Mouse (Mus musculus): ENCODE results near the gene Glrx3. TPM values are rescaled to one million over a fixed set of nuclear protein-coding genes. Genes with fewer than 3 reads are reported as not detected.

Gene Glrx3
- polyA plus RNA-seq, 1 experiment from 2014 or later = 257 TPM

GRCm38 (mm10) chr7:137492307-137492973, 55.0 kb downstream of the Glrx3 start:
- no peak overlapping the region for H3K9ac ChIP-seq
- H3K27ac ChIP-seq (ENCODE audit: low read depth) = no peak overlapping the region
- no peaks in the 10 kb centered on the region for H3K9me3 ChIP-seq (ENCODE audit: low read depth, low read length)
- no peaks in the 10 kb centered on the region for H3K36me3 ChIP-seq (ENCODE audit: insufficient read depth)
- WGBS = 63% methylated on average over 8 of the region's 8 CpGs
- TF ChIP-seq CTCF (IDR thresholded peaks at IDR 0.05; ENCODE audit: low read depth) = no peak
- no peaks in the 10 kb centered on the region for H3K4me1 ChIP-seq (ENCODE audit: insufficient read depth)
- ATAC-seq (ENCODE audit: insufficient read depth) = no peak
- no peak overlapping the region for H3K4me2 ChIP-seq
- no peaks in the 10 kb centered on the region for H3K27me3 ChIP-seq (ENCODE audit: insufficient read depth, low read length)
- H3K4me3 ChIP-seq (ENCODE audit: low read depth, low read length) = no peak overlapping the region
- no peak for DNase-seq

- Histone ChIP-seq H3K36me3 (ENCODE audit: insufficient read depth) (no peaks in the 10 kb centered on the region), H3K27ac (ENCODE audit: low read depth) (no peak overlapping the region), H3K9me3 (ENCODE audit: low read depth, low read length) (no peaks in the 10 kb centered on the region), H3K4me2 (no peak overlapping the region), H3K9ac (no peak overlapping the region), H3K4me3 (ENCODE audit: low read depth, low read length) (no peak overlapping the region), H3K4me1 (ENCODE audit: insufficient read depth) (no peaks in the 10 kb centered on the region), H3K27me3 (ENCODE audit: insufficient read depth, low read length) (no peaks in the 10 kb centered on the region)
- DNase-seq (no peak), ATAC-seq (ENCODE audit: insufficient read depth) (no peak)
- TF ChIP-seq CTCF (IDR thresholded peaks at IDR 0.05; ENCODE audit: low read depth) = no peak
- 74% methylated on average over 4 of the region's 4 CpGs for WGBS
Observed at GRCm38 (mm10) chr7:137498736-137499135, 61.3 kb downstream of the Glrx3 start.

GRCm38 (mm10) chr7:137517588-137517987, 80.2 kb downstream of the Glrx3 start:
- DNase-seq = no peak
- no peaks in the 10 kb centered on the region for H3K27me3 ChIP-seq (ENCODE audit: insufficient read depth, low read length)
- H3K27ac ChIP-seq (ENCODE audit: low read depth) = no peak overlapping the region
- no peak overlapping the region for H3K4me3 ChIP-seq (ENCODE audit: low read depth, low read length)
- H3K36me3 ChIP-seq (ENCODE audit: insufficient read depth) = no peaks in the 10 kb centered on the region
- H3K4me2 ChIP-seq = no peak overlapping the region
- no peak for TF ChIP-seq CTCF (IDR thresholded peaks at IDR 0.05; ENCODE audit: low read depth)
- H3K9ac ChIP-seq = no peak overlapping the region
- ATAC-seq (ENCODE audit: insufficient read depth) = no peak
- H3K9me3 ChIP-seq (ENCODE audit: low read depth, low read length) = no peaks in the 10 kb centered on the region
- no peaks in the 10 kb centered on the region for H3K4me1 ChIP-seq (ENCODE audit: insufficient read depth)

- no peaks in the 10 kb centered on the region for H3K4me1 ChIP-seq (ENCODE audit: insufficient read depth)
- no peak overlapping the region for H3K27ac ChIP-seq (ENCODE audit: low read depth)
- H3K4me2 ChIP-seq = no peak overlapping the region
- no peaks in the 10 kb centered on the region for H3K36me3 ChIP-seq (ENCODE audit: insufficient read depth)
- H3K9me3 ChIP-seq (ENCODE audit: low read depth, low read length) = no peaks in the 10 kb centered on the region
- H3K9ac ChIP-seq = no peak overlapping the region
- no peaks in the 10 kb centered on the region for H3K27me3 ChIP-seq (ENCODE audit: insufficient read depth, low read length)
- 36% methylated on average over 5 of the region's 5 CpGs for WGBS
- no peak overlapping the region for H3K4me3 ChIP-seq (ENCODE audit: low read depth, low read length)
- DNase-seq = no peak
- TF ChIP-seq CTCF (IDR thresholded peaks at IDR 0.05; ENCODE audit: low read depth) = no peak
- ATAC-seq (ENCODE audit: insufficient read depth) = no peak
Observed at GRCm38 (mm10) chr7:137518028-137518576, 80.7 kb downstream of the Glrx3 start.

Other genes starting within 250 kb of the Glrx3 start
- 0.09 and 0.14 TPM in 2 replicates for gene Ebf3, start 123.2 kb upstream of the Glrx3 start, polyA plus RNA-seq (2014; fragmentation: Nextera tagmentation; extraction: Ambion mirVana)
- 25.5 and 25.6 TPM in 2 replicates for gene 9430038I01Rik, start 26.9 kb upstream of the Glrx3 start, polyA plus RNA-seq (2014; fragmentation: Nextera tagmentation; extraction: Ambion mirVana)